Mouse (Mus musculus) megakaryocyte, embryonic 14.5 days (primary cell): ENCODE measurements around the gene Luzp1.

Source experiments
- FLI1 ChIP-seq: IDR thresholded peaks from 2 replicates; pipeline ENCODE4 v1.6.1; 2012; ENCODE audit warnings: low read length, inconsistent platforms, mixed read lengths
- GATA1 ChIP-seq: IDR thresholded peaks from 3 replicates; pipeline ENCODE4 v1.6.1; 2012; ENCODE audit warnings: mixed read lengths, low read length, inconsistent platforms, borderline replicate concordance

DNA sequence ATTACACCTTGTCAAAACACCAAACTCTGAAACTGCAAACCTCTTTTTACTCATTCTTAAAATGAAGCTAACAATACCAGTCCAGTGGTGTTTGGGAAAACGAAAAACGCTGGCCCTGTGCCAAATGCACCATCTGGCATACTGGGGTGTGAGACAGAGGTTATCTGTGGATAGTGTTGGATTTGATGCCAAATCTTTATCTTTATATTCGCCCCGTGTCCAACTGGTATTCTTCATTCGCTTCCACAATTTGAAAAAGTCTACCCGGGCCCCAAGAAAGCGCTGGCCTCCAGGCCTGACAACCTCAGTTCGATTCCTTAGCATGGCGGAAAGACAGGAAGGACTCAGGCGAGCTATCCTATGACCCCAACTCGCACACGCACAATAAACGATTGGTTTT, 131.9 kb downstream of the Luzp1 start:
- TF ChIP-seq GATA1 (no peak), FLI1 (no peak)
